In the genomic region with DNA sequence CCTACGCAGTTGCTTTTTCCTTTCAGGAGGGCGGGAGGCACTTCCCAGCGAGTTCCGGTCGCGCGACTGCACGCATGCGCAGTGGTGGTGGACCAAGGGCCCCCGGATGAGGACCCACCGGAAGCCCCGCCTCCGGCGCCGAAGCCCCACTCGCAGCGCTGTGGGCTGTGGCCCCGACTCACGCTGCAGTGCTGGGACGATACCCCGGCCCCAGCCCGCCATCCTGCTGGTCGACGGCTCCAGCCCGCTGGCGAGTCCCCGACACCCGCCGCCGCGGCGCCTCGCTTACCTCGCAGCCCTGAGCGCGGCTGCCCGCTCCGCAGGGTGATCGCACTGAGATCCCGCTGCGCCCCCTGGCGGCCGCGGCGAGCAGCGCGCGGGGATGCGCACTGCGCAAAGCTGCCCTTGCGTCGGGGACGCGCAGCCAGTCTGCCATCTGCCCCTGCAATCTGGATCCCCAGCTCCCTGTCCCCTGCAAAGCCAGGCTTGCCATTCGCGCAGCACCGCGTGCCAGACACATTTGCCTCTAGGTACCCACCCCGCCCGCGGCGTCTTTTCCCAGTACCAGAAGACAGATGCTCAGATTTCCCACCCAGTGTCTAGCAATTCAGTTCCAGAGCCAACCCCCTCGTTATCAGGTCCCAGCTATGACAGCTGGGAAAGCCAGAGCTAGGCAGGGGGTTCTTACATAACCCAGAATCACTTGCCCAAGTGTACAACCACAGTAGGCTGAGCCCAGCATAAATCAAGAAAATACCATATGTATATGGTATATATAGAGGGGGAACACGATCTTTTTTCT, we compare ENCODE assay signal across 8 mouse cellular contexts. TPM values are rescaled to one million over a fixed set of nuclear protein-coding genes. Genes with fewer than 3 reads are reported as not detected.
DNase-seq lines count a peak whose midpoint lies in the region; ATAC-seq and TF ChIP-seq lines count a peak whose summit lies in the region.

TSS of gene Hlcs (minus strand) at position 343 of the 802 bp plus-strand sequence.

- intact Hi-C loops in heart, postnatal 25 days (cut with DNase I): loop anchor here (1.0 to 5.0 kb wide), 4 partner anchors 16 to 254 kb away; no protein-coding TSS in a partner anchor

- H3K36me3 ChIP-seq in ES-Bruce4 (ENCODE audit: control insufficient read depth, insufficient read depth, low read length, poor library complexity, severe bottlenecking): no peaks in the 10 kb centered on the region
- no peaks in the 10 kb centered on the region for H3K36me3 ChIP-seq in forebrain, embryonic 15.5 days
- no peaks in the 10 kb centered on the region for H3K36me3 ChIP-seq in lung, embryonic 14.5 days (ENCODE audit: insufficient read depth)
- H3K36me3 ChIP-seq in thymus, adult 2 months (ENCODE audit: control insufficient read depth, insufficient read depth, low read length): no peaks in the 10 kb centered on the region

- no peaks in the 10 kb centered on the region for H3K27me3 ChIP-seq in ES-Bruce4 (ENCODE audit: control insufficient read depth, insufficient read depth, low read length, poor library complexity, severe bottlenecking)
- no peaks in the 10 kb centered on the region for H3K27me3 ChIP-seq in forebrain, embryonic 15.5 days
- no peaks in the 10 kb centered on the region for H3K27me3 ChIP-seq in lung, embryonic 14.5 days (ENCODE audit: insufficient read depth, low read length)
- no peaks in the 10 kb centered on the region; the same call in 1 of the 2 replicates for H3K27me3 ChIP-seq in thymus, adult 2 months (ENCODE audit: control insufficient read depth, insufficient read depth, low read length)

- no peaks in the 10 kb centered on the region for H3K9me3 ChIP-seq in ES-Bruce4 (replicated peaks; ENCODE audit: control insufficient read depth, insufficient read depth, low read length, poor library complexity, severe bottlenecking)
- H3K9me3 ChIP-seq in forebrain, embryonic 15.5 days: no peaks in the 10 kb centered on the region
- H3K9me3 ChIP-seq in lung, embryonic 14.5 days (ENCODE audit: low read depth, low read length): no peaks in the 10 kb centered on the region

- H3K9ac ChIP-seq in ES-Bruce4 (ENCODE audit: low read depth, poor library complexity, severe bottlenecking): peak within 1 kb of the TSS; percentile 88
- H3K9ac ChIP-seq in forebrain, embryonic 15.5 days (replicated peaks): peak within 1 kb of the TSS; percentile 95
- peak within 1 kb of the TSS; percentile 80 for H3K9ac ChIP-seq in lung, embryonic 14.5 days

- H3K4me1 ChIP-seq in ES-Bruce4 (ENCODE audit: control insufficient read depth, insufficient read depth, low read length): peaks cover 2% of the 10 kb centered on the region
- H3K4me1 ChIP-seq in forebrain, embryonic 15.5 days: peaks cover 21% of the 10 kb centered on the region
- H3K4me1 ChIP-seq in lung, embryonic 14.5 days (ENCODE audit: insufficient read depth): no peaks in the 10 kb centered on the region
- peaks cover 13% of the 10 kb centered on the region for H3K4me1 ChIP-seq in olfactory bulb, adult 2 months (ENCODE audit: control insufficient read depth, insufficient read depth, low read length)
- H3K4me1 ChIP-seq in thymus, adult 2 months (replicated peaks; ENCODE audit: control insufficient read depth, insufficient read depth, low read length): peaks cover 2% of the 10 kb centered on the region

- peak within 1 kb of the TSS; percentile 65 for H3K27ac ChIP-seq in ES-Bruce4 (ENCODE audit: insufficient read depth, low read length)
- H3K27ac ChIP-seq in forebrain, embryonic 15.5 days (replicated peaks): peak within 1 kb of the TSS; percentile 100
- H3K27ac ChIP-seq in layer of hippocampus, adult 2 months: peak within 1 kb of the TSS; percentile 99
- peak within 1 kb of the TSS; percentile 99 for H3K27ac ChIP-seq in lung, embryonic 14.5 days (ENCODE audit: low read depth)
- H3K27ac ChIP-seq in olfactory bulb, adult 2 months (ENCODE audit: insufficient read depth, low read depth, low read length): peak within 1 kb of the TSS; percentile 100
- peak within 1 kb of the TSS; percentile 93 for H3K27ac ChIP-seq in thymus, adult 2 months (ENCODE audit: control insufficient read depth, insufficient read depth, low read length)

- no peak for TF ChIP-seq POLR2A in ES-Bruce4 (IDR thresholded peaks at IDR 0.05; ENCODE audit: insufficient read depth, low read length)
- peak; percentile 94 for TF ChIP-seq POLR2A in olfactory bulb, adult 2 months (IDR thresholded peaks at IDR 0.05; ENCODE audit: insufficient read depth, low read depth, low read length)
- peak; percentile 61 for TF ChIP-seq POLR2A in thymus, adult 2 months (IDR thresholded peaks at IDR 0.05; ENCODE audit: control insufficient read depth, extremely low read depth, insufficient read depth, low read length, poor library complexity)

- TF ChIP-seq CTCF in ES-Bruce4 (IDR thresholded peaks at IDR 0.05; ENCODE audit: low read depth, low read length): peak; percentile 79
- peak; percentile 99 for TF ChIP-seq CTCF in layer of hippocampus, adult 2 months (conservative IDR thresholded peaks at IDR 0.05)
- TF ChIP-seq CTCF in lung, embryonic 14.5 days (IDR thresholded peaks at IDR 0.05; ENCODE audit: low read depth): peak; percentile 67
- peak; percentile 99 for TF ChIP-seq CTCF in olfactory bulb, adult 2 months (IDR thresholded peaks at IDR 0.05; ENCODE audit: insufficient read depth, low read depth, low read length)
- TF ChIP-seq CTCF in thymus, adult 2 months (IDR thresholded peaks at IDR 0.05; ENCODE audit: borderline replicate concordance, control insufficient read depth, extremely low read depth, insufficient read depth, low read length, poor library complexity): peak; percentile 100

- WGBS in forebrain, embryonic 15.5 days: under 1% methylated on average over 64 of the region's 64 CpGs
- under 1% methylated on average over 64 of the region's 64 CpGs for WGBS in lung, embryonic 14.5 days
- WGBS in olfactory bulb, adult 2 months: under 1% methylated on average over 64 of the region's 64 CpGs
- 1% methylated on average over 64 of the region's 64 CpGs for WGBS in thymus, adult 2 months

- H3K4me3 ChIP-seq in ES-Bruce4 (ENCODE audit: low read depth, low read length): peak within 1 kb of the TSS; percentile 93
- peak within 1 kb of the TSS; percentile 73 for H3K4me3 ChIP-seq in forebrain, embryonic 15.5 days
- peak within 1 kb of the TSS; percentile 86 for H3K4me3 ChIP-seq in layer of hippocampus, adult 2 months
- H3K4me3 ChIP-seq in lung, embryonic 14.5 days (ENCODE audit: low read depth, low read length): peak within 1 kb of the TSS; percentile 66
- H3K4me3 ChIP-seq in olfactory bulb, adult 2 months (ENCODE audit: insufficient read depth, low read depth, low read length): peak within 1 kb of the TSS; percentile 78
- H3K4me3 ChIP-seq in thymus, adult 2 months (ENCODE audit: control insufficient read depth, insufficient read depth, low read length): peak within 1 kb of the TSS; percentile 91

- H3K4me2 ChIP-seq in forebrain, embryonic 15.5 days (replicated peaks): peak within 1 kb of the TSS; percentile 60
- H3K4me2 ChIP-seq in lung, embryonic 14.5 days: peak within 1 kb of the TSS; percentile 85

- peak; percentile 99 for DNase-seq in cerebellum, adult 11 months
- DNase-seq in heart, postnatal 25 days (ENCODE audit: low spot score): peak; percentile 96
- peak; percentile 96 to 99 for DNase-seq in layer of hippocampus, adult 2 months (ENCODE audit: low spot score in 2 of 2)
- DNase-seq in lung, embryonic 14.5 days: peak; percentile 98
- peak; percentile 98 for DNase-seq in thymus, adult 2 months

- peak; percentile 94 for ATAC-seq in forebrain, embryonic 15.5 days (replicated peaks)
- ATAC-seq in lung, embryonic 14.5 days (ENCODE audit: insufficient read depth): peak; percentile 93

- no peak for TF ChIP-seq EP300 in ES-Bruce4 (IDR thresholded peaks at IDR 0.05; ENCODE audit: insufficient read depth, low read depth, low read length)

RNA-seq across cellular contexts. Expression of gene Hlcs, which starts in this region (rescaled TPM):
- 12.6 and 14.1 TPM in 2 replicates for polyA plus RNA-seq in ES-Bruce4 (2011; ENCODE audit: insufficient read depth, insufficient read length, low read depth, missing spikeins)
- 7.7 and 8.7 TPM in 2 replicates for polyA plus RNA-seq in forebrain, embryonic 15.5 days (2015; fragmentation: Nextera tagmentation; extraction: Ambion mirVana)
- total RNA-seq in heart, postnatal 25 days (2021): 1 to 10 TPM; 5.0 to 5.7 TPM
- 10 to 100 TPM; 14.0 to 15.2 TPM for total RNA-seq in layer of hippocampus, adult 2 months (2021)
- 8.0 and 8.8 TPM in 2 replicates for polyA plus RNA-seq in lung, embryonic 14.5 days (2014; fragmentation: Nextera tagmentation; extraction: Ambion mirVana)
- polyA plus RNA-seq in olfactory bulb, adult 2 months (2012; ENCODE audit: insufficient read depth, insufficient read length, low replicate concordance, missing spikeins): not detected in 2 replicates
- polyA plus RNA-seq in thymus, adult 2 months (2012; rRNA removed): 7.8 and 9.3 TPM in 2 replicates

Comparison
In these comparisons a context has a peak if more than half of its experiments do, and no peak if none do; other contexts are left out.
1. Peak in every context shown above with its lines: DNase-seq, ATAC-seq, H3K4me3 ChIP-seq and H3K27ac ChIP-seq.